Mouse (Mus musculus): ENCODE results near the gene Gtf3c2. TPM values are rescaled to one million over a fixed set of nuclear protein-coding genes. Genes with fewer than 3 reads are reported as not detected.

Gene Gtf3c2
- total RNA-seq, 2 experiments from 2014 or later: 54.9 to 57.2 TPM

Other genes with a start within 250 kb of the Gtf3c2 start
- 10 to 100 TPM; 33.2 to 35.3 TPM for gene Cgref1, start 234.6 kb downstream of the Gtf3c2 start, total RNA-seq (2021)
- 100 to 1,000 TPM; 122 to 140 TPM for gene Preb, start 219.8 kb downstream of the Gtf3c2 start, total RNA-seq (2021)
- gene Tcf23, start 211.5 kb downstream of the Gtf3c2 start, total RNA-seq (2021): under 1 TPM in 1 of 2 experiments, not detected in 1; 0.09 TPM
- 10 to 100 TPM; 71.4 to 75.3 TPM for gene Atraid, start 131.8 kb downstream of the Gtf3c2 start, total RNA-seq (2021)
- gene Slc5a6, start 131.2 kb downstream of the Gtf3c2 start, total RNA-seq (2021): 10 to 100 TPM; 11.8 to 18.0 TPM
- 10 to 100 TPM; 17.9 to 19.4 TPM for gene Cad, start 125.4 kb downstream of the Gtf3c2 start, total RNA-seq (2021)
- gene Dnajc5g, start 73.9 kb downstream of the Gtf3c2 start, total RNA-seq (2021): not detected
- 100 to 1,000 TPM; 148 to 193 TPM for gene Slc30a3, start 71.9 kb downstream of the Gtf3c2 start, total RNA-seq (2021)
- gene Trim54, start 63.4 kb downstream of the Gtf3c2 start, total RNA-seq (2021): 1 to 10 TPM; 1.9 to 2.0 TPM
- 1 to 10 TPM; 2.5 to 2.7 TPM for gene Ucn, start 41.3 kb downstream of the Gtf3c2 start, total RNA-seq (2021)
- 10 to 100 TPM; 40.5 to 49.8 TPM for gene Mpv17, start 25.9 kb downstream of the Gtf3c2 start, total RNA-seq (2021)
- gene Gm29609, start 233 bp downstream of the Gtf3c2 start, total RNA-seq (2021): 1 to 10 TPM; 3.3 TPM
- 10 to 100 TPM; 72.2 to 77.1 TPM for gene Snx17, start 13.1 kb upstream of the Gtf3c2 start, total RNA-seq (2021)
- 10 to 100 TPM; 39.5 to 49.2 TPM for gene Eif2b4, start 13.3 kb upstream of the Gtf3c2 start, total RNA-seq (2021)
- gene Zfp513, start 22.2 kb upstream of the Gtf3c2 start, total RNA-seq (2021): 10 to 100 TPM; 27.2 to 31.1 TPM
- gene Ppm1g, start 40.5 kb upstream of the Gtf3c2 start, total RNA-seq (2021): 10 to 100 TPM; 77.5 to 87.1 TPM
- 10 to 100 TPM; 72.9 to 75.8 TPM for gene Nrbp1, start 60.7 kb upstream of the Gtf3c2 start, total RNA-seq (2021)
- not detected for gene Gm9970, start 61.1 kb upstream of the Gtf3c2 start, total RNA-seq (2021)
- gene Krtcap3, start 71.5 kb upstream of the Gtf3c2 start, total RNA-seq (2021): 1 to 10 TPM; 1.6 to 2.0 TPM
- 10 to 100 TPM; 82.8 to 93.9 TPM for gene Ift172, start 111.0 kb upstream of the Gtf3c2 start, total RNA-seq (2021)
- gene Fndc4, start 115.9 kb upstream of the Gtf3c2 start, total RNA-seq (2021): 100 to 1,000 TPM; 124 to 147 TPM
- under 1 TPM; 0.11 to 0.30 TPM for gene Gckr, start 117.3 kb upstream of the Gtf3c2 start, total RNA-seq (2021)